Mouse (Mus musculus) stomach, postnatal 0 days (tissue): Measurements from ENCODE around the gene Zfp281. TPM values are rescaled to one million over a fixed set of nuclear protein-coding genes. Genes with fewer than 3 reads are reported as not detected.

Experiments used
- ATAC-seq: fragments of 200-750 bp; cut with Nextera tagmentation; 2 replicates; pipeline ENCODE4 v1.8.0; 2017; ENCODE audit not compliant: low FRiP score, low TSS enrichment
- DNase-seq: peaks from one replicate; pipeline ENCODE4 v3.0.0-alpha.2; 2016; ENCODE audit warnings: low spot score
- H3K27ac ChIP-seq: fragments of 300-500 bp; sonication (generic); replicated peaks from 2 replicates; pipeline ENCODE4 v1.5.1; 2014; ENCODE audit warnings: mild to moderate bottlenecking, control low read depth
- H3K27me3 ChIP-seq: fragments of 300-500 bp; sonication (generic); 2 replicates; pipeline ENCODE4 v1.6.1; 2014; ENCODE audit warnings: low read length; ENCODE audit not compliant: control insufficient read depth, insufficient read depth
- H3K36me3 ChIP-seq: fragments of 300-500 bp; sonication (generic); 2 replicates; pipeline ENCODE4 v1.6.1; 2014; ENCODE audit warnings: low read length, mixed read lengths; ENCODE audit not compliant: control insufficient read depth, insufficient read depth
- H3K4me1 ChIP-seq: fragments of 300-500 bp; sonication (generic); replicated peaks from 2 replicates; pipeline ENCODE4 v1.6.1; 2014; ENCODE audit warnings: antibody characterized with exemption; ENCODE audit not compliant: control insufficient read depth, insufficient read depth
- H3K4me2 ChIP-seq: fragments of 300-500 bp; sonication (generic); replicated peaks from 2 replicates; pipeline ENCODE4 v1.6.1; 2014; ENCODE audit warnings: low read depth, mild to moderate bottlenecking, control low read depth, moderate library complexity
- H3K4me3 ChIP-seq: fragments of 300-500 bp; sonication (generic); 2 replicates; pipeline ENCODE4 v1.5.1; 2014; ENCODE audit warnings: low read depth, low read length, control low read depth
- H3K9ac ChIP-seq: fragments of 300-500 bp; sonication (generic); 2 replicates; pipeline ENCODE4 v1.6.1; 2014; ENCODE audit warnings: mild to moderate bottlenecking, low read length, control low read depth, mixed read lengths
- H3K9me3 ChIP-seq: fragments of 300-500 bp; sonication (generic); 2 replicates; pipeline ENCODE4 v1.6.1; 2016; ENCODE audit warnings: low read length; ENCODE audit not compliant: control insufficient read depth
- CTCF ChIP-seq: IDR thresholded peaks from 2 replicates; pipeline ENCODE4 v1.5.1; 2016; ENCODE audit warnings: antibody characterized with exemption, low read depth, mild to moderate bottlenecking, moderate library complexity
- EP300 ChIP-seq: optimal IDR thresholded peaks from 2 replicates; pipeline ENCODE3; 2016; ENCODE audit warnings: antibody characterized with exemption
- WGBS: fragments of 180-500 bp; shearing (Covaris S2); extraction: QIAGEN DNeasy Blood & Tissue Kit; methylation state at CpG from one replicate; pipeline ENCODE4 v1.1.7; 2014; 5-methylcytosine and 5-hydroxymethylcytosine counted together
- polyA plus RNA-seq: library from polyadenylated mRNA; unstranded; fragments of >200 nt; fragmentation: Nextera tagmentation; extraction: Ambion mirVana; gene quantifications from 2 replicates; pipeline ENCODE4 v1.2.1, GENCODE M21; 2015

The Zfp281 gene
- polyA plus RNA-seq, 1 experiment from 2014 or later: 7.5 TPM

GRCm38 (mm10) chr1:136661511-136661910, 36.8 kb downstream of the Zfp281 start:
- WGBS: 46% methylated on average over 9 of the region's 9 CpGs
- ATAC-seq: no peak
- no peak for TF ChIP-seq CTCF
- TF ChIP-seq EP300: no peak
- Histone ChIP-seq H3K9ac (no peak overlapping the region), H3K4me3 (no peak overlapping the region), H3K27ac (no peak overlapping the region), H3K9me3 (no peaks in the 10 kb centered on the region), H3K27me3 (no peaks in the 10 kb centered on the region), H3K4me1 (0 out of 2 replicates have a peak, but pooled peaks cover 2% of the 10 kb centered on the region), H3K4me2 (no peak overlapping the region), H3K36me3 (no peaks in the 10 kb centered on the region)
- no peak for DNase-seq

GRCm38 (mm10) chr1:136661939-136662563, 37.4 kb downstream of the Zfp281 start:
- 29% methylated on average over 10 of the region's 10 CpGs for WGBS
- H3K4me2 ChIP-seq: no peak overlapping the region
- DNase-seq (no peak), ATAC-seq (no peak)
- H3K36me3 ChIP-seq: no peaks in the 10 kb centered on the region
- TF ChIP-seq EP300 (no peak), CTCF (no peak)
- H3K27ac ChIP-seq: no peak overlapping the region
- no peak overlapping the region for H3K9ac ChIP-seq
- H3K9me3 ChIP-seq: no peaks in the 10 kb centered on the region
- H3K4me1 ChIP-seq: 0 out of 2 replicates have a peak, but pooled peaks cover 2% of the 10 kb centered on the region
- H3K4me3 ChIP-seq: no peak overlapping the region
- no peaks in the 10 kb centered on the region for H3K27me3 ChIP-seq

- no peak overlapping the region for H3K4me3 ChIP-seq
- H3K27ac ChIP-seq: no peak overlapping the region
- H3K4me2 ChIP-seq: no peak overlapping the region
- ATAC-seq: peak; percentile 78
- H3K36me3 ChIP-seq: no peaks in the 10 kb centered on the region
- H3K27me3 ChIP-seq: no peaks in the 10 kb centered on the region
- no peak for TF ChIP-seq EP300
- TF ChIP-seq CTCF: no peak
- no peak overlapping the region for H3K9ac ChIP-seq
- 0 out of 2 replicates have a peak, but pooled peaks cover 2% of the 10 kb centered on the region for H3K4me1 ChIP-seq
- DNase-seq: peak; percentile 64
- 28% methylated on average over 6 of the region's 6 CpGs for WGBS
- H3K9me3 ChIP-seq: no peaks in the 10 kb centered on the region
Measured at GRCm38 (mm10) chr1:136664921-136665582, 40.4 kb downstream of the Zfp281 start.

- Histone ChIP-seq H3K9me3 (no peaks in the 10 kb centered on the region), H3K4me1 (peaks cover 2% of the 10 kb centered on the region; the same call in 1 of the 2 replicates), H3K4me2 (no peak overlapping the region), H3K36me3 (no peaks in the 10 kb centered on the region), H3K4me3 (no peak overlapping the region), H3K27me3 (no peaks in the 10 kb centered on the region), H3K27ac (no peak overlapping the region), H3K9ac (no peak overlapping the region)
- WGBS: 64% methylated on average over 2 of the region's 2 CpGs
- DNase-seq (no peak), ATAC-seq (no peak)
- TF ChIP-seq EP300 (no peak), CTCF (no peak)
Measured at GRCm38 (mm10) chr1:136666513-136666912, 41.8 kb downstream of the Zfp281 start.

GRCm38 (mm10) chr1:136669926-136670325, 45.2 kb downstream of the Zfp281 start:
- Histone ChIP-seq H3K4me3 (no peak overlapping the region), H3K27ac (no peak overlapping the region), H3K27me3 (no peaks in the 10 kb centered on the region), H3K9ac (no peak overlapping the region), H3K36me3 (no peaks in the 10 kb centered on the region), H3K4me2 (no peak overlapping the region), H3K4me1 (no peaks in the 10 kb centered on the region; the same call in 1 of the 2 replicates), H3K9me3 (no peaks in the 10 kb centered on the region)
- DNase-seq (no peak), ATAC-seq (no peak)
- 57% methylated on average over 7 of the region's 7 CpGs for WGBS
- TF ChIP-seq EP300: no peak
- no peak for TF ChIP-seq CTCF

DNA sequence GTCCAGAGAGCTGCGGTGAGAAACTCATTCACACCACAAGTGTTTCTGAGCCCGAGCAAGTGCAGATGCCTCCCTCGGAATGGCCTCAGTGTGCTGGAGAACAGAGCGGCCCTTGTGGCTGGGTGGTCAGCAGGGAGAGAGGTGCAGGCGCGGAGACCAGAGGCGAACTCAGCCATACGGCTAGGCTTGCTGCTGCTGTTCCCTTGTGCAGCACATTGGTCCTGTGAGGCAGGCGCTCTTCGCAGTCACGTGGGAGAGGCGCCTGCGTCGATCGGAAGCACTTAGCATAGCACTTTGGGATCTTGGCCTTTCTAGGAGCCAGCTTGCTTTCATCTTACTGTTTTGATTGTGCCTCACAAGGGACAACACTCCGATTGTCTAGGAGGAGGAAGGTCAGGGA, 45.7 kb downstream of the Zfp281 start:
- TF ChIP-seq EP300 (no peak), CTCF (no peak)
- Histone ChIP-seq H3K27me3 (no peaks in the 10 kb centered on the region), H3K4me3 (no peak overlapping the region), H3K9me3 (no peaks in the 10 kb centered on the region), H3K9ac (0 out of 2 replicates have a peak overlapping the region, but pooled peaks have one; percentile 4), H3K4me1 (no peaks in the 10 kb centered on the region; the same call in 1 of the 2 replicates), H3K4me2 (no peak overlapping the region), H3K27ac (no peak overlapping the region), H3K36me3 (no peaks in the 10 kb centered on the region)
- 45% methylated on average over 16 of the region's 16 CpGs for WGBS
- DNase-seq (no peak), ATAC-seq (peak; percentile 46; the same call in 1 of the 2 replicates)
